Mouse (Mus musculus): ENCODE results near the gene Hoxb7.
A peak's percentile ranks its signal among the peaks of the same experiment; 100 is the strongest.

The Hoxb7 gene

DNA sequence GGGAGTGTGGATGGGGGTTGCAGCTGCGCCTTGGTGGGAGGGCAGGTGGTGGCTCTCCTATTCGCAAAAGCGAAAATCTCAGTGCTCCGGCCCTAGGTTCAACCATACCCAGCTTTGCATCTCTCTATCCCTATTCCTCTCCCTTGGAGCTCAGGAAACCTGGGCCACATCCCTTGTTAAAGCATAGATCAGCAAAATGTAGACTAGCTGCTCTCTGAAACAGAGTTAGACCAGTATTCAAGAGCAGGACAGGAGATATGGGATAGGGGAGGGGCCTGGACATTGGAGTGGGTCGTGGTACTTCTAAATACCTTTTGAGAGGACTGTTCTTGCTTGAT, 28.9 kb downstream of the Hoxb7 start:
- DNase-seq (ENCODE audit: low spot score) = no peak

DNA sequence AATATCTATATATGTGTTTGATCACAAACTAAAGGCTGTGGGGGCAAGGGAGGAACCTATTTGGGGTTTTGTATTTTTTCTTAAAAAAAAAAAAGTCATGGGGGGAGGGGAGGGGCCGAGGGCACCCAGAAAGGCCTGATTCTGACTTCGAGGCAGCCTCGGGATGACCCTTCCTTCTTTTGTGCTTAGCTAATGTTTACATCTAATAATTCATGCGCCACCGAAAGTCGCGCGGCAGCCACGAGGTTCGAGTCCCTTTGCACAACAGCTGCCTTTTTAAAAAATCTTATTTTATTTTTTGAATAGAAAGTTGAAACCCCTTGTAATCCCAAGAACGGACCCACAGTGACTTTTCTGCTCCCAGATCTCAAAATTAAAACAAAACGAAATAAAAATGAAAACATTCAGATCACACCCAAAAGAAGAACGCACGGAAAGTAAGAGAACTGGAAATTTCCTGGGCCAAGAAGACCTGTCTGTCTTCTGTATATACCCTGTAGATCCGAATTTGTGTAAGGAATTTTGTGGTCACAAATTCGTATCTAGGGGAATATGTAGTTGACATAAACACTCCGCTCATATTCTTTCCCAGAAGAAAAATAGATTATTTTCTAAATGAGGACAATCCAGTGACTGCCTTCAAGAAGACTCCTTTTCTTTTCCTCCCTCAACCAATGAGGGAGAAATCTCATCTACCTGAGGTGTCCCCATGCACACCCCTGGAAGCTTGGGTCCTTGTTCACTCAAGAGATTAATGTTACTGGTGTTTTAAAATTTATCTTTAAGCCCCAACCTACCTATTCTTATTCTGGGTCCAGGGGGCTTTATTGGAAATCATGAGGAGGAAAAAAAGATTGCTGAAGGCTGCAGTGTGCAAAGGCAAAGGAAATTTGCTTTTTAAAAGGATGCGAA, 30.5 kb downstream of the Hoxb7 start:
- DNase-seq (ENCODE audit: low spot score) = no peak

- no peak for DNase-seq (ENCODE audit: low spot score)
These were observed 31.4 kb downstream of the Hoxb7 start, which contains the start of gene Hoxb4 for GRCm38 (mm10) chr11:96317608-96318367. Gene Hoxb4 (plus strand): TSS chr11:96318267.

GRCm38 (mm10) chr11:96318368-96319070, 32.1 kb downstream of the Hoxb7 start:
- DNase-seq (ENCODE audit: low spot score) = peak; percentile 77

DNA sequence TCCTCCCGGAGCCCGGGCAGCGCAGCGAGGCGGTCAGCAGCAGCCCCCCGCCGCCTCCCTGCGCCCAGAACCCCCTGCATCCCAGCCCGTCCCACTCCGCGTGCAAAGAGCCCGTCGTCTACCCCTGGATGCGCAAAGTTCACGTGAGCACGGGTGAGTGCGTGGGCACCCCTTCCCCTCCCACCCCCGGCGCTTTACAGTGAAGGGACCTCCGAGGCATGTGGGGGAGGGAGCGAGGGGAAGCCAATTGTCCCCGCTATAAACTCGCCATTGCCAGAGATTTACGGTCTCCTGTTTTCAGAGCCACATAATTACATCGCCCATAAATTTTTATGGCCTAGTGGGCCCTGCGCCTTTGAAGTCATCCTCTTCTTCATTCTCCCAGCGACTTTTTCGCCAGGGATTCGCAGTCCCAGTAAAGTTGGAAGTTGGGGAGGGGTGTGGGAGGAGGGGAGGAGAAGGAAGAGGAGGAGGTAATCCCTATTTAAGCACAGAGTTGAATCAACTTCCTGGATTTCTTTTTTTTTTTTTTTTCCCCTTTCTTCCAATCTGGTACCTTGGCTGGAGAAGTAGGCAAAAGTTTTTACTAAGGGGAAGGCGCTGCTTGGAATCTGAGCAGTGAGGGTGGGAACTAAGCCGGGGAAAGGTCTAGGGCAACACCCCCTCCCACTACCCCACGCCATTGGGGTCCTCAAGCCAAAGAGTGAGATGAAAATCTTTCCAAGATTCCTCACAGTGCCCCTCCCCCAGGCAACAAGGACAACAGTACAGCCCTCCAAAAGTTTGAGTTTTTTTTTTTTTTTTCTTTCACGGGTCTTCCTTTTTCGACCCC, 32.9 kb downstream of the Hoxb7 start:
- no peak for DNase-seq (ENCODE audit: low spot score)

DNA sequence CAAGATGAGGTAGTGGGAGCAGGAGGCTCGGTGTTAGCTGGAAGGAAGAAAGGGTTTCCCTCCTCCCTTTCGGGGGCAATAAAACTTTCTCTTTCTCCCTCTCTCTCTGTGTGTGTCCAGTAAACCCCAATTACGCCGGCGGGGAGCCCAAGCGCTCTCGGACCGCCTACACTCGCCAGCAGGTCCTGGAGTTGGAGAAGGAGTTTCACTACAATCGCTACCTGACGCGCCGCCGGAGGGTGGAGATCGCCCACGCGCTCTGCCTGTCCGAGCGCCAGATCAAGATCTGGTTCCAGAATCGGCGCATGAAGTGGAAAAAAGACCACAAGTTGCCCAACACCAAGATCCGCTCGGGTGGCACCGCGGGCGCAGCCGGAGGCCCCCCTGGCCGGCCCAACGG, 33.5 kb downstream of the Hoxb7 start:
- peak; percentile 76 for DNase-seq (ENCODE audit: low spot score)

- no peak for DNase-seq (ENCODE audit: low spot score)
These were observed 34.3 kb downstream of the Hoxb7 start for GRCm38 (mm10) chr11:96320688-96321087.

DNA sequence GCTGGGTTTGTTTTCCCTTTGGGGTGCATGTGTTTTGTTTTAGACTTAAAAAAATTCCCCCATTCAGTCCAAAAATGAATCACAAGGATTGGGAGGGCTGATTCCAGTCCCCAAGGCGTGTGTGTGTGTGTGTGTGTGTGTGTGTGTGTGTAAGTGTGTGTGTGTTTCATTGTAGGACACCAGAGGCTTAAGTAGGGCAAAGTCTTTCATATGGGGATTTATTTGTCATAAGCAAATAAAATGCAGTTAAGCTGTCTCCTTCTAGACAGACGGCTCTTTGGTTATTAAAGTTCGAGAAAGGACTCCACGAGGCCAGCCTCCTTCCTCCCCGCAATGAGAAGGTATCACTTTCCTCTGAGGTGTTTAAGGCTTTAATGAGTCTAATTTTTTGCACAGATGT, 35.4 kb downstream of the Hoxb7 start:
- DNase-seq (ENCODE audit: low spot score) = no peak

GRCm38 (mm10) chr11:96322738-96323137, 36.3 kb downstream of the Hoxb7 start:
- DNase-seq (ENCODE audit: low spot score) = no peak

DNA sequence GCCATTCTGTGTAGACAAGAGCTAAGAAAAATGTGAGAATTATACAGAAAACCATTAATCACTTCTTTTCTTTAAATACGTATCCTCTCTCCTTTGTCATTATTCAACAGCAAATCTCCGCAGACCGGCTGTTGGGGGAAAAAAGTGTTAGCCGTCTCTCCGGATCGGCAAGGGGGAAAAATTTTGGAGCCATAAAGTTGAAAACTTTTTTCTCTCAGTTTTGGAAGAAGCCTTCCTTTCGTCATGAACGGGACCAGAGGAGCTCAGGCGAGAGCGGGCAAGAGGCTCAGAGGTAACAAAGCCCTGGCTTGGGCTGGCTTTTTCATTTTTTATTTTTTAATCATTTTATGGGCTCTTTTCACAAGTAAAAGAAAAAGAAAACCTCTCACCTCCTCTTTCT, 36.7 kb downstream of the Hoxb7 start, which contains the start of gene Hoxb3:
Gene Hoxb3, plus strand, starts transcription at position 173 of the 400 bp plus-strand sequence.
- DNase-seq (ENCODE audit: low spot score) = no peak

- DNase-seq (ENCODE audit: low spot score) = no peak
These were observed 37.7 kb downstream of the Hoxb7 start for GRCm38 (mm10) chr11:96324125-96324524.

DNA sequence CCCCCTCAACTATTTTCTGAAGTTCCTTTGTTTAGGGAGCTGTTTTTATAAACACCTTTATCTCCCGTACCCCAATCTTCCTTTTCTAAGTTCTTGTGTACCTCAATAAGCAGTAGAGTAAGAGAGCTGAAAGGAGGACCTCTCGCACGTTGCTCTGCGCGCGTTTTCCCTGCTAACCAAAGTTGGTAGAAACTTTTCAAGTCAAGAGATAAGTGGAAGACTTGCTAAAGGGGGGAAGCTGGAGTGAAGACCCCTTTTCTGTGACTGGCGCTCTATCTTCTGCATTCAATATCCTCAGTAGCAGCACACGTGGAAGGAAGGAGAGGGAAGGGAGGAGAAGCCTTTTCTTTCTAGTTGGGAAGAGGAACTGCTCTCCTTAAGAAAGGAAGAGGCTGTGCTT, 38.5 kb downstream of the Hoxb7 start:
- DNase-seq (ENCODE audit: low spot score) = no peak

DNA sequence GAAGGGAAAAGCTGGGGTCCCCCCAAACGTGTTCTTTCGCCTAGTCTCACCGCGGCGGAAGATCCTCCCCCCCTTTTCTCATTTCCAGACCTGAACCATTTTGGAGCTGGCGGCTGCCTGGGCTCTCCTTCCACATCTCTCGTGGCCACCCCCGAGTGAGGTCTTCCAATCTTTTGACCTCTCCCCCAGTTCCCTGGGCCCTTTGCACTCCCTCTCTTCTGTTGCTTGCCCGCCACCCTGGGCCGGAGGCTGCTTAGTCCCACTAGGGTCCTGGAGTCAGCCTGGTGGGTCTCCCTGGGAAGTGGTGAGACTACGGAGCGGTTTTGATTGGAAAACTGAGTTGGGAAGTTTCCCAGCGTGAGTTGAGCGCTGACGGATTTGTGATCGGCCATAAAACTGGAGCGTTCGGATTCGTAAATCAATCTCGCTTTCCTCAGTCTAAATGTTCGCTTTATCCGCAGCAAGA, 39.4 kb downstream of the Hoxb7 start:
- DNase-seq (ENCODE audit: low spot score) = no peak

- no peak for DNase-seq (ENCODE audit: low spot score)
These were observed 40.3 kb downstream of the Hoxb7 start for GRCm38 (mm10) chr11:96326705-96327104.

DNA sequence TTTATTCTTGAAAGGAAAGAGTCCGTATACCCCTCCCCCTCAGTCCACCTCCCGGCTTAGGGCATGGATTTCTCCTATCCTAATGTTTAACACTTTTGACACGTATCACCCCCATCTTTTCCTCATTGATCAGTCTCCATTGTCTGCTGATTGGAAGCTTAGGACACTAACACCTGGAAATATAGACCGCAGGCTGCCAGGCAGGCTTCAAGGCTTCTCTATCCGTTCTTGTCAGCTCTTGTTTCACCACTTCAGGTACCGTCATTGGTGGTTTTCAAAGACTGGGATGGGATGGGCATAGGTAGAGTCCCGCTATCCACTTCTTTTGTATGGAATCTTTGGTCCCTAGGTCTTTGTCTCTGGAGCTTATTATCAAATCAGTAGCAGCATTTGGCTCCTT, 40.7 kb downstream of the Hoxb7 start:
- DNase-seq (ENCODE audit: low spot score) = no peak

- no peak for DNase-seq (ENCODE audit: low spot score)
These were observed 41.3 kb downstream of the Hoxb7 start for GRCm38 (mm10) chr11:96327750-96328149.

DNA sequence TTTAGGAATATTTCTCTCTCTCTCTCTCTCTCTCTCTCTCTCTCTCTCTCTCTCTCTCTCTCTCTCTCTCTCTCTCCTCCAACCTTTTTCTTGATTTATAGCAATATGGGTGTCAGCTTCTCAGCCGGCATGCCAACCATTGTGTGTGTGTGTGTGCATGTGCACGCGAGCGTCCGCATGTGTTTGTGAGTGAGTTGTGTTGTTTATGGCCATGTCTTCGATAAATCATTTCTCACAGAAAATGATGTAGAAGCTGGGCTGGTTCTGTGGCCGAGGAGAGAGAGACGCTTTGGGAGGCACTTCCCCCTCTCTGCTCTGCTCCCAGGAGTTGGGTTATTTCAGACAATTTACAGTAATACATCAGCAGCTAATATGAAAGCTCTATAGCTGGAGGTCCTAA, 42.2 kb downstream of the Hoxb7 start:
- DNase-seq (ENCODE audit: low spot score) = no peak

DNA sequence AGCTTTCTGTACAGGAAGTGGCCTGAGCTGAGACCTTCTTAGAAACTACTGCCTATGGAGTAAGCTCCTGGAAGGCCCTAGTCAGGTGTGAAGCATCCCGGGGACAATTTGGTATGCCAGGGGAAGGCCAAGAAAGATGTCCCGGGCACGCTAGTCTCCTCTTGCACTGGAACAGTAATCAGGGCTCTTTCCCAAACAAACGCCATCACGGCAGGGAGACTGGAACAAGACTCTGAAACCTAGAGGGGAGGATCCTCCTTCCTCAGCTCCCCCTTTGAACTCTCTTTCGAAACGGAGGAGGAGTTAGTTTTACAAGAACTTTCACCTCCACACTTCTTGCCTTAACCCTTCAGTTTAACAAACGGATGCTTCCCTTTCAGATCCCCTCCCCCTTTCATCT, 45.7 kb downstream of the Hoxb7 start:
- DNase-seq (ENCODE audit: low spot score) = no peak

- no peak for DNase-seq (ENCODE audit: low spot score)
These were observed 46.2 kb downstream of the Hoxb7 start for GRCm38 (mm10) chr11:96332618-96333032.

GRCm38 (mm10) chr11:96333241-96334001, 47.0 kb downstream of the Hoxb7 start:
- no peak for DNase-seq (ENCODE audit: low spot score)

- DNase-seq (ENCODE audit: low spot score) = no peak
These were observed 47.6 kb downstream of the Hoxb7 start for GRCm38 (mm10) chr11:96334002-96334364.

All from urinary bladder, postnatal 14 days (tissue).